Mouse (Mus musculus) lung, embryonic 16.5 days (tissue): Measurements from ENCODE around the gene Cys1. TPM values are rescaled to one million over a fixed set of nuclear protein-coding genes. Genes with fewer than 3 reads are reported as not detected.

Source experiments
- ATAC-seq: fragments of 200-750 bp; cut with Nextera tagmentation; 2 replicates; pipeline ENCODE4 v1.8.0; 2017; ENCODE audit warnings: low read depth, mild to moderate bottlenecking, moderate library complexity
- H3K27ac ChIP-seq: fragments of 300-500 bp; sonication (generic); 2 replicates; pipeline ENCODE4 v1.5.1; 2014; ENCODE audit warnings: mild to moderate bottlenecking, control low read depth, low read length
- H3K27me3 ChIP-seq: fragments of 300-500 bp; sonication (generic); 2 replicates; pipeline ENCODE4 v1.6.1; 2014; ENCODE audit warnings: low read depth, low read length, mixed read lengths; ENCODE audit not compliant: control insufficient read depth, insufficient read depth
- H3K36me3 ChIP-seq: fragments of 300-500 bp; sonication (generic); 2 replicates; pipeline ENCODE4 v1.6.1; 2014; ENCODE audit warnings: low read length; ENCODE audit not compliant: control insufficient read depth, insufficient read depth
- H3K4me1 ChIP-seq: fragments of 300-500 bp; sonication (generic); replicated peaks from 2 replicates; pipeline ENCODE4 v1.6.1; 2014; ENCODE audit warnings: low read length, mixed read lengths; ENCODE audit not compliant: control insufficient read depth, insufficient read depth
- H3K4me2 ChIP-seq: fragments of 300-500 bp; sonication (generic); 2 replicates; pipeline ENCODE4 v1.6.1; 2014; ENCODE audit warnings: low read depth, low read length, control low read depth
- H3K4me3 ChIP-seq: fragments of 300-500 bp; sonication (generic); 2 replicates; pipeline ENCODE4 v1.5.1; 2014; ENCODE audit warnings: mild to moderate bottlenecking, low read length, control low read depth
- H3K9ac ChIP-seq: fragments of 300-500 bp; sonication (generic); 2 replicates; pipeline ENCODE4 v1.6.1; 2014; ENCODE audit warnings: low read length, control low read depth
- H3K9me3 ChIP-seq: fragments of 300-500 bp; sonication (generic); 2 replicates; pipeline ENCODE4 v1.6.1; 2016; ENCODE audit warnings: low read length; ENCODE audit not compliant: control insufficient read depth
- WGBS: fragments of 180-500 bp; shearing (Covaris S2); extraction: QIAGEN DNeasy Blood & Tissue Kit; methylation state at CpG from one replicate; pipeline ENCODE4 v1.1.7; 2014; 5-methylcytosine and 5-hydroxymethylcytosine counted together
- polyA plus RNA-seq: library from polyadenylated mRNA; unstranded; fragments of >200 nt; fragmentation: Nextera tagmentation; extraction: Ambion mirVana; gene quantifications from 2 replicates; pipeline ENCODE4 v1.2.1, GENCODE M21; 2015

Cys1 gene
- polyA plus RNA-seq, 1 experiment from 2014 or later, result 1.6 TPM

GRCm38 (mm10) chr12:24683461-24683860 lies 1.8 kb upstream of the Cys1 start:
- no peak for ATAC-seq
- Histone ChIP-seq H3K4me2 (no peak overlapping the region), H3K27ac (no peak overlapping the region), H3K9ac (no peak overlapping the region), H3K4me3 (no peak overlapping the region), H3K9me3 (no peaks in the 10 kb centered on the region), H3K36me3 (no peaks in the 10 kb centered on the region), H3K4me1 (peaks cover 16% of the 10 kb centered on the region), H3K27me3 (peaks cover 5% of the 10 kb centered on the region; the same call in 1 of the 2 replicates)
- WGBS, result 73% methylated on average over 7 of the region's 7 CpGs

- no peak overlapping the region for H3K4me3 ChIP-seq
- H3K4me2 ChIP-seq, result no peak overlapping the region
- H3K9ac ChIP-seq, result no peak overlapping the region
These were observed 950 bp upstream of the Cys1 start for GRCm38 (mm10) chr12:24682563-24682962.

GRCm38 (mm10) chr12:24680492-24681285 lies 924 bp downstream of the Cys1 start:
- Histone ChIP-seq H3K9ac (peak overlapping the region; percentile 78), H3K27ac (no peak overlapping the region), H3K36me3 (no peaks in the 10 kb centered on the region), H3K4me2 (peak overlapping the region; percentile 96), H3K27me3 (peaks cover 5% of the 10 kb centered on the region; the same call in 1 of the 2 replicates), H3K9me3 (no peaks in the 10 kb centered on the region), H3K4me1 (peaks cover 16% of the 10 kb centered on the region), H3K4me3 (peak overlapping the region; percentile 60)
- WGBS, result 2% methylated on average over 53 of the region's 61 CpGs
- peak; percentile 71 for ATAC-seq

More at GRCm38 (mm10) chr12:24682563-24682962, 950 bp upstream of the Cys1 start:
- ATAC-seq, result 0 out of 2 replicates have a peak, but pooled peaks have one; percentile 17
- Histone ChIP-seq H3K9me3 (no peaks in the 10 kb centered on the region), H3K27ac (peak overlapping the region; percentile 85), H3K4me1 (peaks cover 16% of the 10 kb centered on the region), H3K27me3 (peaks cover 5% of the 10 kb centered on the region; the same call in 1 of the 2 replicates), H3K36me3 (no peaks in the 10 kb centered on the region)
- WGBS, result 24% methylated on average over 8 of the region's 8 CpGs

GRCm38 (mm10) chr12:24680096-24680491 lies 1.5 kb downstream of the Cys1 start:
- H3K27ac ChIP-seq, result no peak overlapping the region
- H3K4me1 ChIP-seq, result peaks cover 16% of the 10 kb centered on the region
- ATAC-seq, result peak; percentile 8
- H3K4me2 ChIP-seq, result peak overlapping the region; percentile 96
- WGBS, result 11% methylated on average over 9 of the region's 9 CpGs
- peak overlapping the region; percentile 60 for H3K4me3 ChIP-seq
- H3K9me3 ChIP-seq, result no peaks in the 10 kb centered on the region
- peak overlapping the region; percentile 78 for H3K9ac ChIP-seq
- H3K27me3 ChIP-seq, result peaks cover 5% of the 10 kb centered on the region; the same call in 1 of the 2 replicates
- no peaks in the 10 kb centered on the region for H3K36me3 ChIP-seq

- no peak for ATAC-seq
- H3K4me2 ChIP-seq, result no peak overlapping the region
- no peak overlapping the region for H3K4me3 ChIP-seq
- H3K27me3 ChIP-seq, result no peaks in the 10 kb centered on the region
- H3K9me3 ChIP-seq, result no peaks in the 10 kb centered on the region
- no peaks in the 10 kb centered on the region for H3K4me1 ChIP-seq
- H3K36me3 ChIP-seq, result peaks cover 4% of the 10 kb centered on the region
- no peak overlapping the region for H3K27ac ChIP-seq
- WGBS, result 79% methylated on average over 5 of the region's 5 CpGs
- H3K9ac ChIP-seq, result no peak overlapping the region
These were observed 19.5 kb downstream of the Cys1 start for GRCm38 (mm10) chr12:24662131-24662530.

GRCm38 (mm10) chr12:24661100-24661499 lies 20.5 kb downstream of the Cys1 start:
- Histone ChIP-seq H3K27me3 (no peaks in the 10 kb centered on the region), H3K4me3 (no peak overlapping the region), H3K4me2 (no peak overlapping the region), H3K36me3 (peaks cover 5% of the 10 kb centered on the region), H3K9me3 (no peaks in the 10 kb centered on the region), H3K4me1 (no peaks in the 10 kb centered on the region; the same call in 1 of the 2 replicates), H3K27ac (no peak overlapping the region), H3K9ac (no peak overlapping the region)
- WGBS, result 76% methylated on average over 4 of the region's 4 CpGs
- no peak for ATAC-seq

- H3K36me3 ChIP-seq, result peaks cover 13% of the 10 kb centered on the region
- H3K4me2 ChIP-seq, result no peak overlapping the region
- H3K4me1 ChIP-seq, result no peaks in the 10 kb centered on the region; the same call in 1 of the 2 replicates
- H3K4me3 ChIP-seq, result no peak overlapping the region
- H3K9me3 ChIP-seq, result no peaks in the 10 kb centered on the region
- H3K27me3 ChIP-seq, result no peaks in the 10 kb centered on the region
- no peak overlapping the region for H3K27ac ChIP-seq
- no peak for ATAC-seq
- WGBS, result 91% methylated on average over 9 of the region's 9 CpGs
- H3K9ac ChIP-seq, result no peak overlapping the region
These were observed 21.7 kb downstream of the Cys1 start for GRCm38 (mm10) chr12:24659923-24660322.

GRCm38 (mm10) chr12:24658998-24659397 lies 22.6 kb downstream of the Cys1 start:
- H3K36me3 ChIP-seq, result peaks cover 13% of the 10 kb centered on the region
- no peaks in the 10 kb centered on the region; the same call in 1 of the 2 replicates for H3K4me1 ChIP-seq
- WGBS, result 84% methylated on average over 4 of the region's 4 CpGs
- H3K4me3 ChIP-seq, result no peak overlapping the region
- H3K27me3 ChIP-seq, result no peaks in the 10 kb centered on the region
- ATAC-seq, result no peak
- H3K4me2 ChIP-seq, result no peak overlapping the region
- H3K9me3 ChIP-seq, result no peaks in the 10 kb centered on the region
- no peak overlapping the region for H3K27ac ChIP-seq
- H3K9ac ChIP-seq, result no peak overlapping the region

GRCm38 (mm10) chr12:24656436-24656835 lies 25.2 kb downstream of the Cys1 start:
- ATAC-seq, result no peak
- Histone ChIP-seq H3K4me3 (no peak overlapping the region), H3K9me3 (no peaks in the 10 kb centered on the region), H3K9ac (no peak overlapping the region), H3K36me3 (peaks cover 9% of the 10 kb centered on the region; the same call in 1 of the 2 replicates), H3K4me2 (no peak overlapping the region), H3K27ac (no peak overlapping the region), H3K4me1 (peaks cover 11% of the 10 kb centered on the region), H3K27me3 (no peaks in the 10 kb centered on the region)
- 66% methylated on average over 3 of the region's 3 CpGs for WGBS
